Mouse (Mus musculus) layer of hippocampus, postnatal 25 days (tissue): ENCODE measurements around the gene Adgrg5. TPM values are rescaled to one million over a fixed set of nuclear protein-coding genes. Genes with fewer than 3 reads are reported as not detected.

ENCODE experiments used
- DNase-seq, 2 experiments: peaks; one replicate each; pipeline ENCODE4 v3.0.0; 2022; ENCODE audit warnings: mixed read lengths in 2 of 2, low spot score in 1 of 2; ENCODE audit errors: extremely low spot score in 1 of 2
- total RNA-seq, 2 experiments: library from RNA; stranded (reverse); gene quantifications; 2 replicates each; pipeline ENCODE4 v1.2.3; 2021

Gene Adgrg5
- total RNA-seq, 2 experiments from 2014 or later = 0.87 TPM; not detected in 1

DNA sequence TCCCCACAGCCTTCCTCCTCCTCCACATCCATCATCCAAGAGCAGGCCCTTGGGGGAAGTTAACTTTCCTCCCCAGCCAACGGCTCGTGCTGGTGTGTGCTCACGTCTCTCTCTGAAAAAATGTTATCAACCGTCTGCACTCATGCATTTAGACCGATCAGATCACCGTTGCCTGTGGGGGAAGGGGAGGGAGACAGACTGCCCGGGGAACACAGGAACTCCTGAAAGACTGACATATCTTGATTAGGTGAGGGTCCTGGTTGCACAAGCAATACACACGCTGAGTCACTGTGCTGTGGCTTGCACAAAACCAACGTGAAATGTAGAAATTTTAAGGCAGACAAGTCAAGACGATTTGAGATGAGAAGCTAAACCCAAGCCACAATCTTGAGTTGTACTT is 41.3 kb downstream of the Adgrg5 start:
- no peak for DNase-seq

DNA sequence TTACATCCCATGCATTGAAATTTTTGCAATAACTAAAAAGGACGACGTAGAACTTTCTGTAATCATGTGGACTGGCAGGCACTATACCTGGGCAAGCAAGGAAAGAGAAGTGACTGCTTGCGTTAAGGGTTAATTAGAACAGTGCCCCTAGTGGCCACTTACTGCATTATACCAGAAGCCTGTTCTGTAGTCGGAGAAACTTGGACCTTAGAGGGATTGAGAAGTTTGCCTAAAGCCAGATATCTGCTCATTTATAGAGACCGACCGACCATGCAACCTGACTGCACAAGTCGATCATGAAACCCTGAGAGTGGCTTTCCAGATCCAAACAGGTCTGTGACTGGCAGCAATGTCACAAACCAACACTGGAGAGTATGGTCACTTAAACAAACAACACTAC is 43.1 kb downstream of the Adgrg5 start:
- DNase-seq = peak in 1 of 2 experiments; percentile 51

DNA sequence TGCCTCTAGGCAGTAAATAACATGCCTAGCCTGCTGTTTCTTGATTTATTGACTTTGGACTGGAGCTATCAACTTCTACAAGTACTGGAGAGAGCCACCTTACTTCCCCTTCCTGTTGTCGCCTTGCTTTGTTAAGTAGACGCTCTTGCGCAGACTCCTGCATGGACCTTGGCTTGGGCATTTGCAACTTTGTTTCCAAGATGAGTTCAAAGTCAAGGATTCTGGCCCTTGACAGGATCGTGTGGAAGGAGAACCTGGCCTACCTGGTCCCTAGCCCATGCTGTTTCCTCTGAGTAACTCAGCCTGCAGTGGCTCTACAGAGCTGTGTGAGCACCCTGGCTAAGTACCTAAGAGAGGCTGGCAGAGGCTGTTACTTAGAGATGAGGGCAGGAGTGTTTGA is 43.6 kb downstream of the Adgrg5 start:
- no peak for DNase-seq

DNA sequence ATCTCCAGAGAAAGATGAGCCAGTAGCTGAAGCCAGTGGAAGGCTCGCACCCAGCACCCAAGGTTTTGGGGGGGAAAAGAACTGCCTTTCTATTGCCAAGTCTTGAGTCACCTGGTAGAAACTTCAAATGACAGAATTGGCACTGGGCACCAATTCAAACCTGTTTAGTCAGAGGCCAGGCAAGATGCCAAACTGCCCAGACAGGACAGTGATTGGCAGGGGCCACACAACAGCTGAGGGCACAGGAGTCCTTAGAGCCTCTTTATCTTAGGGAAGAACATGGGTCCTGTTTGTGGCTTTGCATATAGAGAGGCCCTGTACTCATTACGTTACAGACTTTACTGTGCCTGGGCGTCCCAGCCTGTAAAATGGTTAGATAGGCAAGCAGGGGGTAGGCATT is 44.1 kb downstream of the Adgrg5 start:
- no peak for DNase-seq

DNA sequence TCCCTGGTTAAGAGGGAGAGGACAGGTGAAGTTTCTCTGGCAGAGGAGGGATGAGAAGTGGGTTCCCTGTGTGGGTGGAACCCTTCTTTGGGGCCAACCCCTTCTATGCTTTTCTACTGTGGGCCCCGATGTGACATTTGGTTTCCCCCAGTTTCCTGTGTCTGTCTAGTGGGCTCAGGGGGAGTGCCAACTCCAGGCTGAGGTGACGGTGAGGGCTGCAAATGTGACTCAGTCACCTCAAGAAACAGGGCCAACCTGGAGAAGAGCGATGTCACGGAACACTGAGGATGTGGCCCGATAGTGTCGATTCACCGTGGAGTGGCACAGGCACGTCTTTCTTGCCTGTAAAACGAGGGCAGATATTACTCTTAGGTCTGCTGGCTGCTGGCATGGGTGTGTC is 49.8 kb downstream of the Adgrg5 start:
- DNase-seq = no peak

DNA sequence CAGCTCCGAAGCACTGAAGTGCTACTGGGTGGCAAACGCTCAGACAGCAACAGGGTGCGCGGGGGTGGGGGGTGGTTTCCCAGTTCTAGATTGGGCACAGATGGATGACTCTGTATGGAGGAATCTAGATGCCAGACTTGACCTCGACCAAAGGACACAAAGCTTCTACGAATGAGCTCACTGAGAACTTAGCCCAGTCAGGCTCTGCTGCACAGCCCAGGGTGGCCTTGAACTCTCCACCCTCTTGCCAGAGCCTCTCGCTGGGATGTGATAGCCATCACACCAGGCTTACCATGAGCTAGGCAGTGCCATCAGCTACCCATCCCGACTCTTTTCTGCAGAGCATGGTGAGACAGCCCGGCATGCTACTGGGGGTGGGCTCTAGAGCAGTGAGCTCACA is 50.3 kb downstream of the Adgrg5 start:
- no peak for DNase-seq

DNA sequence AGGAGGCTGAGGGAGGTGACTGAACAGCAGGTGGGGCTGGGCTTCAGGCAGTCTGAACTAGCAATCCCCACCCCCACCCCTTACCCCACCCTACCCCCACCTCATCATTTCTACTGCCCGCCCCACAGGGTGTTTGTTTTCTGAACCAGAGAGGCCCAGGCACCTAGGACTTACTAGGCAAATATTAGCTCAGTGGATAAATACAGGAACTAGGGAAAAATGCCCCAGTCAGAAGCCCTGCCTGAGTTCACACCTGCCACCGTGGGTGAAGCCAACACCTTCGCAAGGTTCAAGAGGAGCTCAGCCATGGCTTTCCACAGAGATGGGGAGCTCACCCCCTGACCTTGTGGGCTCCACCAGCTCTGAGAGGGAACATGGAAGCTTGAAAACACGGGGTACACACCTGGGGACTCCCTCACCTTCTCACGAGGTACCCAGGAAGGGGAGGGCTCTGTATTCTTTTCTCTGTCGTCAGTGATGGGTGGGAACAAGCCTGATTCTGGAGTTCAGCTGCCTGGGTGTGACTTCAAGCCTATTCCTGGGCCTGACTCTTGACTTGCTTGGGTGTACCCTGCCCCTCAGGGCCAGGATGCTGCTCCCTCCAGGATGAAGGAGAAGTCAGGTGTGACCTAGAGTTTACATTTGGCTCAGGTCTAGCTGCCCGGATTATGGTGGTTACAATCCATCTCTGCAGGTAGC is 51.1 kb downstream of the Adgrg5 start, which contains the start of gene Adgrg1:
Adgrg1 (plus strand) TSS at position 285 of the 699 bp plus-strand sequence.
- no peak for DNase-seq

DNA sequence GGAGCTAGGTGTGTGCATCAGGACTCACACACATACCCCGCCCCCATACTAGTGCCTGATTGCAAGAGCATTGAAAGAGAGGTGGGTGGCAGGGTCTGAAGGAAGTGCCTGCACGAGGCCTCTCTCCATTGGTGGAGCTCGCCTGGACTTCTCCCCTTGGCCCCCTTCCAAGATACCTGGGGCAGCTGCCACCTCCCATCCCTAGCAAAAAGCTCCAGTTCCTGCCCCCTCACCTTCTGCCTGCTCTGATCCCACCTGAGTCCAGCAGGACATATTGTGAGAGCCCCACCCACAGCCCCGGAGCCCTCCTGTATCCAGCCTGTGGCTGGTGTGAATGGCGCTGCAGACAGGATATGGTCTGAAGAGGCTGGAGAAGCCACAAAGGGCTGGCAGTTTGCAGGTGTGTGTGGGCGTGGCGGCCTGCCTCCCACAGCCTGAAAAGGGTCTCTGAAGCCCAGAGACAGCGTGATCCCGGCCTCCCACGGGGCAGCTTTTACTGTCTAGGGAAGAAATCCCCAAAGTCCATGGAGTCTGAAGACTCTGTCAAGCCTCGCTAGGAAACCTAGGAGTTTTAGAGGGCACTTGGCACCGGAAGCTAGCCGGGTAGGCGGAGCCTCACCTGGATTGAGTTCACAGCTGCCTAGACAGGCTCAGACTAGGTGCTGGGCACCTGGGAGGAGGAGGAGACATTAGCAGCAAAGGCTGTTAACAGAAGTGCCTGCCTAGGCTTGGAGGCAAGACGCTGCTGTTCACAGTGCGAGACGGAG is 53.3 kb downstream of the Adgrg5 start:
- no peak for DNase-seq

DNA sequence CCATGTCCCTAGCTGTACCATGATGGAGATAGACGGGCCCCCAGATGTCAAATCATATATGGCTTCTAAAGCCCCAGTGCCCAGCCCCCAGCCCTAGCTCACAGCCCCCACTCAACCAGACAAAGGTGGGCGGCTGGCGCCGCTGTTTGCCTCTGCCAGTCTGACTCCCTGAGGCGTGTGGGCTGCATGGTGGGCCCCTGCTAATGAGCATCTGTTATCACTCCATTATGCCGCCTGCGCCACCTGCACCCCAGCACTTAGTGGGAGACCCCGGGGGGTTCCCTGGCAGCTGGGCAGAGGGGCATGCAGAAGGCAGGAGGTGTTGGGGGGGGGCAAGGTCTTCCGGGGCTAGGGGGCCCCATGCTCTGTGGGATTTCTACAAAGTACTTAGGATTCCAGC is 54.6 kb downstream of the Adgrg5 start:
- no peak for DNase-seq

DNA sequence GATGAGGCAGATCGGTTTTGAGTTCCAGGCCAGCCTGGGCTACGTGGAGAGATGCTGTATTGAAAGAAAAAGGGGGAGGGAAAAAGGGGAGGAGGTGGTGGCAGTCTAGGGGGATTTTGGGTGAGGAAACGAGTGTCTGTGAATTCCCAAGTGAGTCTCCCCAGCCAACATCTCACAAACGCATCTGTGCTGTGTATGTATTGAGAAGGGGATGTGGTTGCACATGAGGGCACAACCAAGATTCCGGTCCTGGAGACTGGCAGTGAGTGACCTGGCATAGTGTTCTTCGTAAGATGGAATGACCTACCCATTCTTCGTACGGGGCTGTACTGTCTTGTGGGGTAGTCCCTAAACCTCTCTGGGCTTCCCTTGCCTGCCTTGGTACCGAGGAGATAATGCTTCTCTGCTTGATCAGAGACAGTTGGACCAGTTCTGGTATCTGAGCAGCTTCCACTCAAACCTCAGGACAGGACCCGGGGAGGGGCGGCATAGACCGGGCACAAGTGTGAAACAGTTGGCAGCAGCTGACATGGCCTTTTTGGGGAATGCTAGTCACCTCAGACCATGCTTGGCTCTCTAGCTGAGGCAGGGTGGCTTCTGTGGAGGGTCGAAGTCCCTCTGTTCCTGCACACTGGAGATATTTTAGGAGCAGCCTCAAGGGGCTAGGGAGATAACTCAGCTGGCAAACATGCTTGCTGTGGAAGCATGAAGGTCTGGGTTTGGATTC is 55.3 kb downstream of the Adgrg5 start:
- no peak for DNase-seq

DNA sequence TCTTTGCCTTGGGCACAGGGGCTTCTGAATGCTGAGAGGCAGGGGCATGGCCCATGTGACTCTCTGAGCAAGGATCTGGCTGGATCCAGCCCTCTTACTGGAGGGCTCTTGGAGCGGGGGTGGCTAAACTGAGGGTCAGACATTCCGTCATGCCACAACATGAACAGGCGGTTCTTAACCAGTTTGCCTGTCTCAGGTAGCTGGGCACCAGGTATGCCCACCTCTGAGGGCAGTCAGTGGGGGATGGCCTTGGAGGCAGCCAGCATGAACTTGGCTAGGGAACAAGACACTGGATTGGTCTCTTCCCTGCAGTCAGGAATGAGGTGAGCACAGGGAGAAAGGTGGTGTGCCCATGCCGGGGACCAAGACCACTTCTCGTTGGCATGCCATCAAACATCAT is 56.7 kb downstream of the Adgrg5 start:
- no peak for DNase-seq

DNA sequence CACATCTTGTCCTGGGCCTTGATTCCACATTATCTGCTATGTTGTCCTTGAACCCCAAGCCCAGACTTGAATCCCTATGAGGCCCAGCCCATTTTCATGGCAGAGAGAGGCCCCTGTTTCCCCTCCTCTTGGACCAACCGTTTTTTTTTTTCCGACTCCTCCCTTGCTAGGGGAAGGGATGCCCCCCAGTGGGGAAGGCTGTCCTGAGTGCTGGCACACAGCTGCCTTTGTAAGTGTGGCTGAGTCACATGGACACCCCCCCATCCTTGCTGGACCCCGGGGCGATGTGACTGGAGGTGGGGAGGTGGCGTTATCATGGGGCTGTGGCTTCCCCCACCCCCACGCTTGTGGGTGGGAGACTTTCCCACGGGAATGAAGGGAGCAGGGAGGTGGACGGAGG is 57.5 kb downstream of the Adgrg5 start:
- no peak for DNase-seq

DNA sequence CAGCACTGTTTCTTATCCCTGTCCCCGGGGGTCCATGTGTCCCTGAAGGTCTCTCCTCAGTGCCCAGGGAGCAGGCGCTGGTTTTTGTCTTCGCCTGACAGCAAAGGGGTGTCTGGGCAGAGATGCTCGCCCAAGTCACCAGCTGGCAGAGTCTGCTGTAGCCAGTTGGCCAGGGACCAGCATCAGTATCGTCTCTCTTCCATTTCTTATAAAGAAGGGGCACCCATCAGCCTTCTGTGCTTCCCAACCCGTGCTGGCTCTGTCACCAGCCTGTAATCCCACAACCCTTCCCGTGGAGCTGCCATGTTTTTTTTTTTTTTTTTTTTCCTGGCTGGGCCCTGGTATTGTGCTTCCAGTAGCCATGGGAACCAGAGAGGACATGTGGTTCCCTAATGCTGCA is 58.4 kb downstream of the Adgrg5 start:
- no peak for DNase-seq

DNA sequence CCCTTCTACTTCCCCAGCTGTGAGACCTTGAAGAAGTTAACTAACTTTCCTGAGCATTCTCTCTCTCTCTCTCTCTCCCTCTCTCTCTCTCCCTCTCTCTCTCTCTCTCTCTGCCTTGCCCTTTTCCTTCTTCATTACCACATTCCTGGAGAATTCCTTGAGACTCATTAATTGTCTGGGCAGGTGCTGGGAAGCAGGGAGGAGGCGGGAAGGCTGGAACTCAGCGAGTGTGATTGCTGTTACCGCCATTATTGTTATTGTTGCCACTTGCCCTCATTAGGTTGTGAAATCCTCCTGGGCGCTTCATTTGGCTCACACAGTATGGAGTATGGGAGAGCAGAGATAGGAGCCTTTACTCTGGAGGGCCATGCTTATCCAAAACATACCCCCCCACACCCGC is 59.7 kb downstream of the Adgrg5 start:
- DNase-seq = no peak

DNA sequence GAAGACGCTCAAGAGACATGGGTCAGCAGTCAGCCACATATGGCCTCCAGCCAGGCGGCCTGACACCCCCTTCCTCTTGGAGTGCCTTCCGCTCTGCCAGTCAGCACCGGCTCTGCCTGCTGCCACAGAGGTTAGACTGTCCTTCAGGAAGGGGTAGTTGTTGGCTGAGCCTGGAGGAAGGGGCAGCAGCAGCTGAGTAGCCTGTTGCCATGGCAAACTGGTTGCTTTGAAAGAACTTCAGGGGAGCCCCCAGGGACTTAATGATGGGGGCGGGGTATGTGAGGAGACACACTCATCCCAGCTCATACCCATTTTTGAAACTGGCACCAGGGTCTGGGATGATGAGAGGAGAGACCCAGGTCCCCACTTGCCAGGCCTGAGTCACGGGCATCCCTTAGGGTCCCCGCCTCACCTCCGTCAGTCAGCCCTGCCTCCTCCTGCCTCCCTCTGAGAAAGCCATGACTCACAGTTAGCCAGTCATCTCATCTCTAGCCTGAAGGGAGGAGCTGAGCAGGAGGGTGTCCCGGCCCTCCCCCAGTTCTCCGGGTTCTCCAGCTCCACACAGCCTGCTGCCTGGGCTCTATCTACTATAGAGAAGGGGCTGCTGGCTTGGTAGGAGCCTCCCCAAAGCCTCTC is 60.5 kb downstream of the Adgrg5 start:
- no peak for DNase-seq

DNA sequence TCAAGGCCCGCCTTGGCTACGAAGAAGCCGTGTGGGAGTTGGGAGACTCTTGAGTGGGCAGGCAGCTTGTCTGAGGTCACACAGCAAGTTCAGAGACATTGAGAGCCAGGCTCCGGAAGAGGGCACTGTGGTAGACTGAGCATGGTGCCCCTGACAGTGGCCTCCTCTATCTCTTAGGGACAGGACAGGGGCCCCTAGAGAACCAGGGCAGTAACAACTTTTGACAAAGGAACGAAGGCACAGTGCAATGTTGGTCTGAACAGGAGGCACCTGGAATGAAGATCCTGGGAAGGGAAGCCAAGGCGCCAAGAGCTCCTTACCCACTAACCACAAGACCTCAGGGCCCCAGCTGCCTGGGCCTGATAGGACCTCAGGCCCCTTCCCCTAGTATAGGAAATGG is 61.5 kb downstream of the Adgrg5 start:
- DNase-seq = no peak

DNA sequence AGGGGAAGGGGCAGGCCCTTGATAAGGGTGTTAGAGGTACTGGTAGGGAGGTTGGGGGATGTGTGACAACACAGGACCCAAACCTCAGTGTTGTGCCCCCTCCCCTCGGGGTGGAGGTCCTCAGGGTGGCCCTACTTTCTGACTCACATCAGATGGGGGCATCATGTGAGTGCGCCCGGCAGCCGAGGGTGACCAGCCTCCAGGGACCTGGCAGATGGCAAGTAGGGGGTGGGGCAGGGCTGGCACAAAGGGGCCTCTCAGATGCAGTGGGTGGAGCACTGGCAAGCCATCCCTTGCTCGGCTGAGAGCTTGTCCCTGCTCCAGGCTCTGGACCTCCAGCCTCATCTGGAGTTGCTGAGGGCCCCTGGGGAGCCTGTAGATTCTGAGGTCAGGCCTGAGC is 63.2 kb downstream of the Adgrg5 start:
- DNase-seq = peak in 1 of 2 experiments; percentile 51

DNA sequence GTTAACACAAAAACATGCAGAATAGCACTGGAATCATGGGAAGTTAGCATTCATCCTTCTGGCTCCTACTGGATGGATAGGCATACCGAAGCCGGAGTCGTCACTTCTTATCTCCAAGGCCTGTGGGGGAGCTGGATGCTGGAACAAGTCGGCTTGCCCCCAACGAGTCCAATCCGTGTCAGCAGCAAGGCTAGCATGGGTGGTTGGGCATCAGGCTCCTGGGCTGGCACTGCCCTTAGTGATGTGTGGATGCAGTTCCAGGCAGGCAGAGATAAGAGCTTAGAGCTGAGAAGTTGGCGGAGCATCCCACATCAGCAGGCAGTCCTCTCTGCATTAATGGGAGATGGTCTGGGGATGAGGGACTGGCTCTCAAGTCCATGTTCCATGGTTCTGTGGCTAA is 64.1 kb downstream of the Adgrg5 start:
- no peak for DNase-seq

DNA sequence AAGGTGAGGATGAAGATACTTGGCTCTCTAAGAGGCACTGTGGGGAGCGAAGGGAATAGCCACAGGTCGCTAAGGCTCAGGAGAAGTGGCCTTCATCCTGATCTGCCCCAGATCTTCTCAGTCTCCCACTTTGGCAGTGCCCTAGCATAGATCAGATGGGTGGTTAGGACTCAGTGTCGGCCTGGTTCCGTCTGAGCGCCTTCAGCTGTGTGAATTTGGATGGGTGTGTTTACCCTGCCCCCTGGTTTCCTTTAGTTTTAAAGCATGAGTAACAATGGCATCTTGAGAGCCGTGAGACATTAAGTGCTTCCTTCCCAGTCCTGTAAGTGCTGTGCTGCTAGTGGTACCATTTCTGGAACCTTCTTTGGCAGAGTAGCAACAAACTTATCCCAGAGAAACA is 65.1 kb downstream of the Adgrg5 start:
- DNase-seq = no peak

DNA sequence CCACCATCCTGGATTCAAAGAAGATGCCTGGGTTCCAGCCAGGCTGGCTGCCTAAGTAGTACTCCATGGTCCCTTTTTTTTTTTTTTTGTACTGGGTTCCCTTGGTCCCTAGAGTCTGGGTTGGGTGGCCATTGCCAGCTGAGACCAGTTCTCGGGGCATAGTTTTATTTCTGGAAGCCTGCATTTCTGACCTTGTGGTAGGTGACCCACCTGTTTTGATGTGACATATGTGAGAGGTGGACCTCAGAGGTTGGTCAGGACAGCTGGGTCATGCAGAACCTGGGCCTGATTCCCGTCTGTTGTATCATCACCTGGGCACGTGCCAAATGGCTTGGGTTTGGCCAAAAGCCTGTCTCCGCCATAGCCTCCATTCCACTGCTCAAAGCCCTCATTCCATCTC is 66.2 kb downstream of the Adgrg5 start:
- DNase-seq = no peak
